Mouse (Mus musculus): ENCODE data around the gene Clasp1.

DNA sequence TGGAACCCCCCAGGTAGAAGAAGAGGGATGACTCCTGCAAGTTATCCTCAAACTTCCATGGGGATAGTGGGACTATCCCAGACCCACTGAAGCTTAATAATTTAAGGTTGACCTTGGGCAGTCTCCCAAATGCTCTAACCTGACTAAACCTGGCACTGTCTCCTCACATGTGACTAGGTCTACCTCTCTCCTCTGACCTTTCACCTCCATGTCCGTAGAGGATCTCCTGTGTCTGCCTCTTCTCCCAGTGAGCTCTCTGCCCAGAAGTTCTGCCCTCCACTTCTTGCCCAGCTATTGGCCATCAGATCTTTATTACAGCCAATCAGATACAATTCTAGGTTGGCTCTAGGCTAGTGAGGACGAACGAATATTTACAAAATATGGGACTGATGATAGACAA is 38.9 kb upstream of the Clasp1 start:
- TF ChIP-seq SMC3 (IDR thresholded peaks at IDR 0.05; ENCODE audit: low read depth, low read length) (no peak), MAX (IDR thresholded peaks at IDR 0.05; ENCODE audit: low read length) (no peak), CTCF (conservative IDR thresholded peaks at IDR 0.05 in 1 of 2, IDR thresholded peaks at IDR 0.05 in 1 of 2; ENCODE audit: low read depth in 2 of 2, low read length in 2 of 2) (no peak), EP300 (IDR thresholded peaks at IDR 0.05; ENCODE audit: low read length) (no peak), RAD21 (IDR thresholded peaks at IDR 0.05; ENCODE audit: low read depth, low read length) (no peak), ETS1 (conservative IDR thresholded peaks at IDR 0.05; ENCODE audit: low read depth, low read length) (no peak), BHLHE40 (IDR thresholded peaks at IDR 0.05; ENCODE audit: low read depth, low read length) (no peak), MAFK (IDR thresholded peaks at IDR 0.05; ENCODE audit: insufficient replicate concordance, low read length) (no peak)
